Mouse (Mus musculus): ENCODE measurements at regions not wholly inside any gene's neighbourhood (a gene's known extent, or its start where the extent isn't known, plus 50 kb on each side); places are given as distances from the start of the nearest gene placed in this dataset.

- TF ChIP-seq CTCF (conservative IDR thresholded peaks at IDR 0.05; ENCODE audit: low read length) (no peak), NANOG (IDR thresholded peaks at IDR 0.05; ENCODE audit: borderline replicate concordance, low read length) (no peak)
Observed at GRCm38 (mm10) chr9:115380276-115380675, 70.1 kb upstream of the Stt3b start.
